Mouse (Mus musculus): ENCODE data around the gene Scai. TPM values are rescaled to one million over a fixed set of nuclear protein-coding genes. Genes with fewer than 3 reads are reported as not detected.
"Not testable (repeated sequence)": the region's sequence is repeated elsewhere in the genome, so short reads cannot be mapped to it uniquely, and the experiment has no call there.

Scai gene
- polyA plus RNA-seq, 1 experiment, result 4.8 TPM

DNA sequence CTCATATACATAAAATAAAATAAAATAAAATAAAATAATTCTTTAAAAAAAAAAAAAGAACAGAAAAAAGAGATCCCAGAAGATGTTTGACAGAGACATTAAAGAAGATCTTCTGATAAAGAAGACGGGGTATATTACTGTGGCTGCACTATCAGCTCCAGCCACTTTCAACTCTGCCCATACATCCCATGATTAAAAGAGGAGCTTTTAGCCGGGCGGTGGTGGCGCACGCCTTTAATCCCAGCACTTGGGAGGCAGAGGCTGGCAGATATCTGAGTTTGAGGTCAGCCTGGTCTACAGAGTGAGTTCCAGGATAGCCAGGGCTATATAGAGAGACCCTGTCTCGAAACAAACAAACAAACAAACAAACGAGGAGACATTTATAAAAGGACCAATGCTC is 76.4 kb downstream of the Scai start:
- H3K4me1 ChIP-seq (replicated peaks; ENCODE audit: control insufficient read depth, insufficient read depth, low read length), result no peaks in the 10 kb centered on the region
- 98% methylated on average over 7 of the region's 7 CpGs for WGBS
- peaks cover 15% of the 10 kb centered on the region for H3K36me3 ChIP-seq (ENCODE audit: control insufficient read depth, insufficient read depth, low read length)
- no peak for DNase-seq
- TF ChIP-seq POLR2A (IDR thresholded peaks at IDR 0.05; ENCODE audit: control insufficient read depth, extremely low read depth, insufficient read depth, low read length, poor library complexity) (no peak), CTCF (IDR thresholded peaks at IDR 0.05; ENCODE audit: borderline replicate concordance, control insufficient read depth, extremely low read depth, insufficient read depth, low read length, poor library complexity) (no peak)
- H3K4me3 ChIP-seq (ENCODE audit: control insufficient read depth, insufficient read depth, low read length), result no peak overlapping the region
- H3K27me3 ChIP-seq (ENCODE audit: control insufficient read depth, insufficient read depth, low read length), result no peaks in the 10 kb centered on the region
- H3K27ac ChIP-seq (ENCODE audit: control insufficient read depth, insufficient read depth, low read length), result no peak overlapping the region

DNA sequence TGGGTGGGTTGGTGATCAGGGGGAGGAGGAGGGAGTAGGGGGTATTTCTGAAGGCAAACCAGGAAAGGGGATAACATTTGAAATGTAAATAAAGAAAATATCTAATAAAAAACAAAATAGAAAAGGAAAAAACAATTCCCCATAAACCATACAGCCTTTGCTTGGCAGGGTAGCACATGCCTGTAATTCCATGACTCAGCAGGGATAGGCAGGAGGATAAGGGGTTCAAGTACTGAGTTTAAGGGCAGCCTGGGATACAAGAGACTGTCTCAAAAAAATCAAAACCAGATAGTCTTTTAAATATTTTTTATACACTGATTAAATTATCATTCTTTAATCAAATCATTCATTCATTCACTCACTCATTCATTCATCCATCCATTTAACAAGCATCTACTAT is 80.0 kb downstream of the Scai start:
- H3K27ac ChIP-seq (ENCODE audit: control insufficient read depth, insufficient read depth, low read length), result no peak overlapping the region
- no peaks in the 10 kb centered on the region for H3K27me3 ChIP-seq (ENCODE audit: control insufficient read depth, insufficient read depth, low read length)
- no peak for DNase-seq
- 0 out of 2 replicates have a peak, but pooled peaks cover 3% of the 10 kb centered on the region for H3K36me3 ChIP-seq (ENCODE audit: control insufficient read depth, insufficient read depth, low read length)
- no peak overlapping the region for H3K4me3 ChIP-seq (ENCODE audit: control insufficient read depth, insufficient read depth, low read length)
- TF ChIP-seq POLR2A (IDR thresholded peaks at IDR 0.05; ENCODE audit: control insufficient read depth, extremely low read depth, insufficient read depth, low read length, poor library complexity) (no peak), CTCF (IDR thresholded peaks at IDR 0.05; ENCODE audit: borderline replicate concordance, control insufficient read depth, extremely low read depth, insufficient read depth, low read length, poor library complexity) (no peak)
- no peaks in the 10 kb centered on the region for H3K4me1 ChIP-seq (replicated peaks; ENCODE audit: control insufficient read depth, insufficient read depth, low read length)

- not testable (repeated sequence) for DNase-seq; H3K4me3 ChIP-seq (ENCODE audit: control insufficient read depth, insufficient read depth, low read length); H3K27ac ChIP-seq (ENCODE audit: control insufficient read depth, insufficient read depth, low read length); H3K4me1 ChIP-seq (replicated peaks; ENCODE audit: control insufficient read depth, insufficient read depth, low read length); H3K36me3 ChIP-seq (ENCODE audit: control insufficient read depth, insufficient read depth, low read length); H3K27me3 ChIP-seq (ENCODE audit: control insufficient read depth, insufficient read depth, low read length)
Measured at GRCm38 (mm10) chr2:39109712-39110111, 80.8 kb downstream of the Scai start.

DNA sequence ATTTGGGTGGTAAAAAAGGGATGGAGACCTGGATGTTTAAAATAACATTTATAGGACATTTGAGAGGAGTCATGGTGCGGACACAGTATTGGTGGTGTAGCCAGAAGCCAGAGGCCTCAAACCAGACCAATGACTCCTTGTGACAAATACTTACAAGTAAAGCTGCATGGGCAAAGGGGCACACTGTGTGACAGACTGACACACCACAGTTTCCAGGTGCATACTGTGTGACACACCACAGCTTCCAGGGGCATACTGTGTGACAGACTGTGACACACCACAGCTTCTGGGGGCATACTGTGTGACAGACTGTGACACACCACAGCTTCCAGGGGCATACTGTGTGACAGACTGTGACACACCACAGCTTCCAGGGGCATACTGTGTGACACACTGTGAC is 90.6 kb downstream of the Scai start:
- DNase-seq; H3K4me1 ChIP-seq (replicated peaks; ENCODE audit: control insufficient read depth, insufficient read depth, low read length); H3K27ac ChIP-seq (ENCODE audit: control insufficient read depth, insufficient read depth, low read length); H3K4me3 ChIP-seq (ENCODE audit: control insufficient read depth, insufficient read depth, low read length); H3K27me3 ChIP-seq (ENCODE audit: control insufficient read depth, insufficient read depth, low read length): not testable (repeated sequence)
- WGBS, result 98% methylated on average over 1 of the region's 1 CpGs
- H3K36me3 ChIP-seq (ENCODE audit: control insufficient read depth, insufficient read depth, low read length), result peaks cover 18% of the 10 kb centered on the region

GRCm38 (mm10) chr2:39097993-39098392 is 92.5 kb downstream of the Scai start:
- TF ChIP-seq CTCF (IDR thresholded peaks at IDR 0.05; ENCODE audit: borderline replicate concordance, control insufficient read depth, extremely low read depth, insufficient read depth, low read length, poor library complexity) (no peak), POLR2A (IDR thresholded peaks at IDR 0.05; ENCODE audit: control insufficient read depth, extremely low read depth, insufficient read depth, low read length, poor library complexity) (no peak)
- no peaks in the 10 kb centered on the region for H3K27me3 ChIP-seq (ENCODE audit: control insufficient read depth, insufficient read depth, low read length)
- DNase-seq, result peak; percentile 17
- H3K36me3 ChIP-seq (ENCODE audit: control insufficient read depth, insufficient read depth, low read length), result peaks cover 11% of the 10 kb centered on the region
- no peak overlapping the region for H3K27ac ChIP-seq (ENCODE audit: control insufficient read depth, insufficient read depth, low read length)
- H3K4me3 ChIP-seq (ENCODE audit: control insufficient read depth, insufficient read depth, low read length), result no peak overlapping the region
- H3K4me1 ChIP-seq (replicated peaks; ENCODE audit: control insufficient read depth, insufficient read depth, low read length), result no peaks in the 10 kb centered on the region

DNA sequence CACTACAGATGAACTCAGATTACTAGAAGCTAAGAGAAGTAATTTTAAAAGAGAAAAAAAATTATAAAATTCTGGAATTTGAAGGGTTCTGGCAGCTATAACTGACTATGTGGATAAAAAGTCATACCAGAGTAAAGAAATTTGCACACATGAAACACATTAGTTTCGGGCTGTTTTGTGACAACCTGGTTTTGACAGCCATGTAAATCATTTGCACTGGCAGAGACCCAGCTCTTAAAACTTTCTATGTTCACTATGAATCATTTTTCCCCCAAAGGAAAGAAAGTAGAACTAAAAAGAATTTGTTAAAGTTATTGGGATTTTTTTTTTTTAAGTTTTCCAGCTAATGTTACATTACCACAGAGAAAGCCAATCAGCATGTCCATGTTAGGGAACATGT is 98.6 kb downstream of the Scai start:
- WGBS, result 95% methylated on average over 1 of the region's 1 CpGs
- H3K36me3 ChIP-seq (ENCODE audit: control insufficient read depth, insufficient read depth, low read length), result 0 out of 2 replicates have a peak, but pooled peaks cover 3% of the 10 kb centered on the region
- no peaks in the 10 kb centered on the region for H3K4me1 ChIP-seq (replicated peaks; ENCODE audit: control insufficient read depth, insufficient read depth, low read length)
- H3K4me3 ChIP-seq (ENCODE audit: control insufficient read depth, insufficient read depth, low read length), result no peak overlapping the region
- TF ChIP-seq CTCF (IDR thresholded peaks at IDR 0.05; ENCODE audit: borderline replicate concordance, control insufficient read depth, extremely low read depth, insufficient read depth, low read length, poor library complexity) (no peak), POLR2A (IDR thresholded peaks at IDR 0.05; ENCODE audit: control insufficient read depth, extremely low read depth, insufficient read depth, low read length, poor library complexity) (no peak)
- no peaks in the 10 kb centered on the region for H3K27me3 ChIP-seq (ENCODE audit: control insufficient read depth, insufficient read depth, low read length)
- H3K27ac ChIP-seq (ENCODE audit: control insufficient read depth, insufficient read depth, low read length), result no peak overlapping the region
- DNase-seq, result no peak

GRCm38 (mm10) chr2:39082706-39083105 is 107.8 kb downstream of the Scai start:
- Histone ChIP-seq H3K4me3 (ENCODE audit: control insufficient read depth, insufficient read depth, low read length) (no peak overlapping the region), H3K4me1 (replicated peaks; ENCODE audit: control insufficient read depth, insufficient read depth, low read length) (no peaks in the 10 kb centered on the region), H3K27ac (ENCODE audit: control insufficient read depth, insufficient read depth, low read length) (no peak overlapping the region), H3K27me3 (ENCODE audit: control insufficient read depth, insufficient read depth, low read length) (no peaks in the 10 kb centered on the region), H3K36me3 (ENCODE audit: control insufficient read depth, insufficient read depth, low read length) (peaks cover 15% of the 10 kb centered on the region)
- TF ChIP-seq POLR2A (IDR thresholded peaks at IDR 0.05; ENCODE audit: control insufficient read depth, extremely low read depth, insufficient read depth, low read length, poor library complexity), result no peak
- TF ChIP-seq CTCF (IDR thresholded peaks at IDR 0.05; ENCODE audit: borderline replicate concordance, control insufficient read depth, extremely low read depth, insufficient read depth, low read length, poor library complexity), result no peak
- DNase-seq, result no peak
- WGBS, result 94% methylated on average over 3 of the region's 3 CpGs

Data from thymus, adult 2 months (tissue).